Mouse (Mus musculus) retina, postnatal 1 day (tissue): Measurements from ENCODE around the gene Pnpla8.

Experiments used
- DNase-seq: peaks from one replicate; pipeline ENCODE4 v3.0.0-alpha.2; 2012

Pnpla8 gene

DNA sequence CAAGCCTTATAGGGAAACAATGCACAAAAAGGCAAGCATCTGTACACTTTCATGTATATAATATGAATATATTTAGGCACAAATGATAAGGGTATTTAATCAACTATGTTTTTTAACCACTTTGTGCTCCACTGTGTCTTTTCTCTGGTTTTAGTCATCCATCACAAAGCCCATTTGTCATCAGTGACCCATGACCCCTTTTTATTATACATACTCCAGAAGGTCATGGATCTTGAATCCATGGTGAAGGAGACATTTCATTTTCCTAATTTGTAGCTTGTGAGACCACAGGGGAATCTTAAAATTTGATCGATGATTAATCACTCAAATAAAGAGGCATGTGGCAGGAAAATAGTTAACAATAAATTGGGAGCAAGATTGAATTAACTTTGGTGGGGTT, 136.7 kb downstream of the Pnpla8 start:
- no peak for DNase-seq

GRCm38 (mm10) chr12:44371076-44371710, 150.0 kb downstream of the Pnpla8 start:
- no peak for DNase-seq
